Mouse (Mus musculus): ENCODE results near the gene Fndc5. TPM values are rescaled to one million over a fixed set of nuclear protein-coding genes. Genes with fewer than 3 reads are reported as not detected.

The Fndc5 gene
- total RNA-seq, 2 experiments from 2014 or later = 68.2 to 86.2 TPM

GRCm38 (mm10) chr4:129144401-129145367 is 7.9 kb downstream of the Fndc5 start:
- intact Hi-C loops (cut with DNase I) = no loop called here
- DNase-seq = no peak

- DNase-seq = no peak
- intact Hi-C loops (cut with DNase I) = no loop called here
Measured at GRCm38 (mm10) chr4:129145411-129145810, 8.6 kb downstream of the Fndc5 start.

DNA sequence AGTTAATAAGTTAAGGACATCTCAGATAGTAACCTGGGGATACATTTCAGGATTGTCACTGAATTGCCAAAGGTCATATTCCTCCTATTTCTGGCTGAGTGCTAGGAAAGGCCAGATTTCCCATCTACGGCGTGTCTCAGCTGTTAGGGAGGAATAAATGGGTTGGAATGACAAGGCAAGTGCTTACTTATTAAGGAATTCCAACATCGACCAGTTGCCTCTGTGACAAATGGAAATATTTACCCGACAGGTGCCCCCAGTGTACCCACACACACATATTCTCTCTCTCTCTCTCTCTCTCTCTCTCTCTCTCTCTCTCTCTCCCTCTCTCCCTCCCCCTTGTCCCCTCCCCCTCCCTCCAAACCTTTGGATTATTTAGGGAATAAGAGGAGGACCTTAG is 9.1 kb downstream of the Fndc5 start:
- DNase-seq = no peak
- intact Hi-C loops (cut with DNase I) = no loop called here

DNA sequence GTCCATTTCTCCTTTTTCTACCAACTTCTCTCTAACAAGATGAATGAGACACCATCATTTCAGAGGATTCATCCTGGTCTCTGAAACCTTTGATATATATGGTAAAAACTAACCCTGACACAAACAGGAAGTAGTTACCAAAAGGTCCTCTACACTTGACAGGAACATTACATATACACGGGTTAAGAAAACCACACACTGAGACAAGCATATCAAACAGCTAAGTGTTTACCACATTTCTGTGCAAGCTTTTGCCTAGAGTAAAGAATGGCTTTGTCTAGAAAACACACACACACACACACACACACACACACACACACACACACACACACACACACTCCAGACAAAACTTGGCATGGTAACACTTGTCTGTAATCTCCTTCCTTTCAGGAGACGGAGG is 9.6 kb downstream of the Fndc5 start:
- intact Hi-C loops (cut with DNase I) = no loop called here

DNA sequence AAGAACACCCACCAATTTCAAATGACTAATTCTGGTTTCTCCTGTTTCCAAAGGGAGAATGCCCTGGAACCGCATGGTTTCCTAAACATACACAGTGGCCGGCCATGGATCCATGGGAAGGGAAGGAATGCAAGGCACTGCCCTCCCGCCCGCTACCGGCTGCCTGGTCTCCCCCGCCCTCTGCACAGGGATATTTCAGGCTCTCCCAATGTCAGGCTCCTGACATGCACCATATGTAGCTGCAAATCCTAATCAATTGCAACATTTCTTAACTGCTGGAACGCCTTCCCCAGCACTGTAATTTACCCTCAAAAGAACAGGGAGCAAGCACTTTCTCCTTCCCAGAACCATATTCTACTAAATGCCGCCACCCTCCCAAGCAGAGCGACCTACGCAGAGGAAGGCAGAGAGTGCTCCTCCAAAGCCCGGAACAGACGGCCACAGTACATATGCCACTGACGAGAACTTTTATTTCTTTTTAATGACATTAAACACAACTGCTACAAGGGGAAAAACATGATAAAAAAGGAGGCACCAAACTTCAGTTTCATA is 10.8 kb downstream of the Fndc5 start:
- intact Hi-C loops (cut with DNase I) = no loop called here
- no peak for DNase-seq

More for the DNA sequence above, 9.6 kb downstream of the Fndc5 start:
- no peak for DNase-seq

GRCm38 (mm10) chr4:129149321-129149720 is 12.5 kb downstream of the Fndc5 start:
- intact Hi-C loops (cut with DNase I) = no loop called here

DNA sequence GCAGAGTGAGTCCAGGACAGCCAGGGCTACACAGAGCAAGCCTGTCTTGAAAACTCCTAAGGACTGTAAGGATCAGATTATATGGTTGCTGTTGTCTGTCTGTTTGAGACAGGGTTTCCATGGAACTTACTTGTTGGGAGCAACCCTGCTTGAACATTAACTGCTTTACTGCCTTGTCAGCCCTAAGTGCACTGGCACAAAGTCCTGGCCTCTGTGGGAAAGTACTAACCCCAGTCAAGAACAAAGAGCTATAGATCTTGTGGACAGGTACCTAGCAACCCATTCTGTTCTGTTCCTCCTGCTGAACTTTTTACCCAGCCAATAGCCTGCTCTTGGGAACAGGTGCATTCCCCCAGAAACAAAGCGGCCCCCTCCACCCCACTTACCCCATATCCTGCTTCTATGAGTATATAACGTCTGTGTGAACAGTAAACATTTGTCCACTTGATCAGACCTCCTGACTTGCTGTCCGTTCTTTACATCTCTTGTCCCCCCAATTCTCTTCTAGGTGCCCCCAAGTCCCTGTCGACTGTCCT is 14.5 kb downstream of the Fndc5 start:
- intact Hi-C loops (cut with DNase I) = no loop called here
- no peak for DNase-seq

More at GRCm38 (mm10) chr4:129149321-129149720, 12.5 kb downstream of the Fndc5 start:
- no peak for DNase-seq

GRCm38 (mm10) chr4:129157541-129157940 is 20.7 kb downstream of the Fndc5 start:
- no peak for DNase-seq
- intact Hi-C loops (cut with DNase I) = no loop called here

DNA sequence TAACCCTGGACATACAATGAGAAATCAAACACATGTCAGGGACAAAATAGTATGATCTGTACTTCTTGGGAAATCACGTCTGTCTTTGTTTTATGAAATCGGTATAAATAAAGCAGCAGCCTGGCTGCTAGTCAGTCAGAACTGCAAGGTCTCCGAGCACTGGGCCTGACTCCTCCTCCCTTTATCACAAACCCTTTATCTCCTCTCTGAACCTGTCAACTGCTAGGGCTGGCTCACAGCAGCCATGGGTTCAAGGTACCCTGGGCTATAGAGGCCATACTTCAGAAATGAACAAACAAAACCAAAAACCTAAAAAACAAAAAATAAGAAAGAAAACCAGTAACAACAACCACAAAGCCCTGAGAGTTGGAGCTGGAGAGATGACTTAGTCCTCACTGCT is 21.8 kb downstream of the Fndc5 start:
- DNase-seq = no peak
- intact Hi-C loops (cut with DNase I) = no loop called here

- intact Hi-C loops (cut with DNase I) = no loop called here
- DNase-seq = no peak
Measured at GRCm38 (mm10) chr4:129161076-129161475, 24.3 kb downstream of the Fndc5 start.

GRCm38 (mm10) chr4:129161581-129162255 is 24.9 kb downstream of the Fndc5 start:
- intact Hi-C loops (cut with DNase I) = no loop called here
- DNase-seq = no peak

- no peak for DNase-seq
- intact Hi-C loops (cut with DNase I) = no loop called here
Measured at GRCm38 (mm10) chr4:129172529-129172928, 35.7 kb downstream of the Fndc5 start.

- no peak for DNase-seq
- intact Hi-C loops (cut with DNase I) = no loop called here
Measured at GRCm38 (mm10) chr4:129179560-129179959, 42.8 kb downstream of the Fndc5 start.

DNA sequence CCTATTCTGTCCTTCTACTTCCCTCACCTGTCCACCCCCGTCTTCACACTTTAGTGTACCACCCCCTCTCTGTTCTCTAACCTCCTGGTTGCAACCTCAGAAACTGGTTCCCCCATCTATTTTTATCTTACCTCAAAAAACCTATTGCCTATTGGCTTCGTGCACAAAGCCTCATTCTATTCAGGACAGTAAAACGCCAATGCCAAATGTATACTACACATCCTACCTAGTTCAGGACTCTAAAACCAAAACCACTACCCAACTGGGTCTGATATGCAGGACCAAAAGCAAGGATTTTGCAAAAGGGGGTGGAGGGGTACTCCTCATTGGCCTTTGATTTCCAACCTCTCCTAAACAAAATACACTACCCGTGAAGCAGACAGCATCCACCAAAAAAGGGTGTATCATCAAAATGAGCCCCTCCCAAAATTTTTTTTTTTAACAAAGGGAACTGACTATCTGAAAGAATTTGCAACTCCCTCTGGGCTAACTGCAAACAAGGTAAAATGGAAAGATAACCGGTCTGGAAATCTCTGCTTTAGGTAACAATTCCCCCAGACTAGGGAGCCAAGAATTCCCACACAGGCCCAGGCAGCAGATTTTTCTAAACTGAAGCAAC is 51.4 kb downstream of the Fndc5 start:
- DNase-seq = no peak
- intact Hi-C loops (cut with DNase I) = no loop called here

DNA sequence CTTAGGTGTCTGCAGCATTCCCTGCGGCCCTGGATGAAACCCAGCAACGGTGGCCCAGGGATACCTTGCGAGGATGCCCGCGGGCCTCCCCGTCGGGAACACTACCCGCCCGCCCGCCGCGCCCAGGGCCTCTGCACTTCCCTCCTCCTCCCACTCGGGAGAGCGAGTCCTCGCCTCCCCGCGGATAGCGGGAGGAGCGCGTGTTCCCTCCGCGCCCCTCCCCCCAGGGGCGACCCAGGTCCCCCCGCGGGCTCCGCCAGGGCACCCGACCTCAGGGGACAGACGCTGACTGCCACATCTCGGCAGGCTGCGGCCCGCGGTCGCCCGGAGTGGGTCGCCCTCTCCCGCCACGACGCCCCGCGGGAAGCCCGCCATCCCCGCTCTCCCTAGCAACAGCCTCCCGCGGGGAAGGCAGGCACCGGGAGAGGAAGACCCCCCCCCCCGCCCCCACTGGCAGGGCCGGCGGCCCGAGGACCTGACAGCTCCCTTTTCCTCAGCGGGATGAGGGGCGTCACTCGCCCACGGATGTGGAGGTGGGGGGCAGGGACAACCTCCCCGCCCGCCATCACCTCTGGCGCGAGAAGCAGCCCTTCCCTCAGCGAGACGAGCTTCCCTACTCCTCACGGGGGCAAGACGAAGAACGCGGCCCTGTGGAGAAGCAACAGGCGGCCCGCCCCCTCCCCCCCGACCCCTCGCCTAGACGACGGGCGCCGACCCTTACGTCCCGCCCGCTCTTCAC is 52.2 kb downstream of the Fndc5 start:
- intact Hi-C loops (cut with DNase I) = no loop called here
- peak; percentile 37 to 47 for DNase-seq

DNA sequence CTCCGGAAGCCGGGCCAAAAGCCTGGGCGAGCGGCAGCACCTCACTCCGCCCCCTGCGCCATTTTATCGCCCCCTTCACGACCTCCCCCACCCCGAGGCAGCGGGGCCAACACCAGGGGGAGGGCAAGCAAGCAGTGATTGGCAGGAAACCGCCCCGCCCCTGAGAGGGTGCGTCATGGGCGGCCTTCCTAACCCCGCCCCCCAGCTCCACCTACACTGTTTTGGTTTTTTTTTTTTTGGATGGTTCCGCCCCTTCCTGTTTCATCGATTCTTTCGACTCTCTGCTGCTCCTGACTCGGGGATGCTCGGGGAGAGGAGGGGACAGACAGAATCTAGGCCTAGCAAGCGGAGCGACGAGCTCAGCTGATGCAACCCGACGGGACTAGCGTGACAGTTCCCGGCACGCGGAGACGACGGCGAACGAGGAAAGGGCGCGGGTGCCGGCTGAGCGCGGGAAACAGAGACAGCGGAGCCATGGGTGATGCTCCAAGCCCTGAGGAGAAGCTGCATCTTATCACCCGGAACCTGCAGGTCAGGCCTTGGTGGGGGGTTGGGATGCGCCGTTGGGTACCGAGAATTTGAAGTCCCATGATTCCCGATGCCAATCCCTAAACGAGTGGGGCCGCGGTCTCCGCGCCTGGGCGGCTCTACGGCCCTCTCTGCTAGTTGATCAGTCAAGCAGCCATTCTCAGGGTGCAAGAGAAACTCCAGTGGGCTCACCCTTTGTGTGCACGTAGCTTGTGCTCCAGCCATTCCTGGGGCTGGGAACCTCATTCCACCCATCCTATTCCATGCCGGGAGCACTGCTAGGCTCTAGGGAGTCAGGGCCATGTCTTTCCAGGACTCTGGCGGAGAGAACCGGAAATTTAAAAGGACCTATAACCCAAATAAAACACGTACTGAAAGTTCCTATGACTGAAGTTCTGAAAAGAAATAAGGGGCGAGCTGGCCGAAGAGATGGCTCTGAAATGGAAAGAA is 53.0 kb downstream of the Fndc5 start, which contains the start of the genes S100pbp and Yars:
Gene S100pbp (minus strand): TSS at position 186 of the 978 bp plus-strand sequence.
Gene Yars (plus strand): TSS at position 219 of the 978 bp plus-strand sequence.
- intact Hi-C loops (cut with DNase I) = no loop called here
- peak; percentile 95 for DNase-seq

DNA sequence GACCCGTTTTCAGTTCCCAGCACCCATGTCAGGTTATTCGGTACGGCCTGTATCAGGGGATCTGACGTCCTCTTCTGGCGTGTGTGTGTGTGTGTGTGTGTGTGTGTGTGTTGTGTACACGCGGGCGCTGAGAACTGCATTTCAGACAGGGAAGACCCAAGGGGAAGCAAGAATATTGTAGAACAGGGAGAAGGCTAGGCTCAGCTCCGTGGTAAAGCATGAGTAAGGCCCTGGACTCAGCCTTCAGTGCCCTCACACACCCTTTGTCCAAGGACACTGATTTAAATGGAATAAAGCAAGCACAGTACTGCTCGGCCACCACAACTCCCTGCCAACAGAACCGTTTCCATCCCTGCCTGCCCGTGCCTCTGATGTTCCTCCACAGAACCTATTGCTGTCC is 53.7 kb downstream of the Fndc5 start:
- no peak for DNase-seq
- intact Hi-C loops (cut with DNase I) = no loop called here

- intact Hi-C loops (cut with DNase I) = no loop called here
- DNase-seq = no peak
Measured at GRCm38 (mm10) chr4:129191691-129192090, 54.9 kb downstream of the Fndc5 start.
